Mouse (Mus musculus) thymus, postnatal 14 days (tissue): ENCODE measurements around the gene Chp1.
"Not testable (repeated sequence)": the region's sequence is repeated elsewhere in the genome, so short reads cannot be mapped to it uniquely, and the experiment has no call there.

Experiments
- DNase-seq: peaks from one replicate; pipeline ENCODE4 v3.0.0; 2021

Gene Chp1

GRCm38 (mm10) chr2:119566182-119566855 lies 18.8 kb downstream of the Chp1 start:
- DNase-seq: no peak

GRCm38 (mm10) chr2:119572471-119572870 lies 25.0 kb downstream of the Chp1 start:
- DNase-seq: no peak

- no peak for DNase-seq
Observed at GRCm38 (mm10) chr2:119581571-119581970, 34.1 kb downstream of the Chp1 start.

GRCm38 (mm10) chr2:119583439-119583838 lies 35.9 kb downstream of the Chp1 start:
- no peak for DNase-seq

- no peak for DNase-seq
Observed at GRCm38 (mm10) chr2:119584282-119584681, 36.8 kb downstream of the Chp1 start.

- peak; percentile 78 for DNase-seq
Observed at GRCm38 (mm10) chr2:119587383-119587782, 39.9 kb downstream of the Chp1 start.

- DNase-seq: peak; percentile 21
Observed at GRCm38 (mm10) chr2:119591247-119591646, 43.8 kb downstream of the Chp1 start.

GRCm38 (mm10) chr2:119593765-119594112 lies 46.2 kb downstream of the Chp1 start:
- DNase-seq: no peak

GRCm38 (mm10) chr2:119594113-119594981 lies 46.9 kb downstream of the Chp1 start:
- peak; percentile 96 for DNase-seq

GRCm38 (mm10) chr2:119595308-119595707 lies 47.8 kb downstream of the Chp1 start:
- no peak for DNase-seq

GRCm38 (mm10) chr2:119596781-119597330 lies 49.4 kb downstream of the Chp1 start:
- no peak for DNase-seq

GRCm38 (mm10) chr2:119601027-119601426 lies 53.5 kb downstream of the Chp1 start:
- no peak for DNase-seq

GRCm38 (mm10) chr2:119601575-119601974 lies 54.1 kb downstream of the Chp1 start:
- DNase-seq: not testable (repeated sequence)

- no peak for DNase-seq
Observed at GRCm38 (mm10) chr2:119602488-119602887, 55.0 kb downstream of the Chp1 start.

GRCm38 (mm10) chr2:119603909-119604308 lies 56.4 kb downstream of the Chp1 start:
- DNase-seq: no peak

- DNase-seq: no peak
Observed at GRCm38 (mm10) chr2:119605361-119605973, 58.0 kb downstream of the Chp1 start.

GRCm38 (mm10) chr2:119607023-119607422 lies 59.5 kb downstream of the Chp1 start:
- DNase-seq: no peak

- DNase-seq: no peak
Observed at GRCm38 (mm10) chr2:119617841-119618198, 70.3 kb downstream of the Chp1 start.

GRCm38 (mm10) chr2:119618199-119618982 lies 70.9 kb downstream of the Chp1 start, which contains the start of the genes Nusap1 and Oip5:
TSS of gene Nusap1 (plus strand) at chr2:119618298.
TSS of gene Oip5 (minus strand) at chr2:119618469.
- DNase-seq: peak; percentile 94

GRCm38 (mm10) chr2:119619002-119619401 lies 71.5 kb downstream of the Chp1 start:
- DNase-seq: not testable (repeated sequence)

- no peak for DNase-seq
Observed at GRCm38 (mm10) chr2:119621302-119621701, 73.8 kb downstream of the Chp1 start.
